Mouse (Mus musculus): ENCODE measurements around the gene Eif4a1.

GRCm38 (mm10) chr11:69656065-69656455 is 16.2 kb downstream of the Eif4a1 start:
- no peak for TF ChIP-seq POLR2A (IDR thresholded peaks at IDR 0.05; ENCODE audit: extremely low read depth, insufficient read depth, low read length)
- no peak for TF ChIP-seq CTCF (IDR thresholded peaks at IDR 0.05; ENCODE audit: extremely low read depth, insufficient read depth, low read length)

All from cortical plate, adult 2 months (tissue).